Mouse (Mus musculus): ENCODE data around the gene Atp5b. TPM values are rescaled to one million over a fixed set of nuclear protein-coding genes. Genes with fewer than 3 reads are reported as not detected.
"Not testable (repeated sequence)": the region's sequence is repeated elsewhere in the genome, so short reads cannot be mapped to it uniquely, and the experiment has no call there.

The Atp5b gene
- polyA plus RNA-seq, 1 experiment from 2014 or later = 4,523 TPM

GRCm38 (mm10) chr10:128058601-128059151 is 24.4 kb upstream of the Atp5b start, which contains the start of gene Ptges3:
Gene Ptges3, plus strand, starts transcription at chr10:128058954.
- peak; percentile 89 for ATAC-seq (replicated peaks; ENCODE audit: insufficient number of reproducible peaks, low FRiP score, low TSS enrichment)
- Histone ChIP-seq H3K36me3 (ENCODE audit: control insufficient read depth, insufficient read depth, low read length) (no peaks in the 10 kb centered on the region; the same call in 1 of the 2 replicates), H3K27ac (ENCODE audit: low read depth, low read length) (peak within 1 kb of the TSS; percentile 99), H3K27me3 (ENCODE audit: control insufficient read depth, insufficient read depth, low read length) (no peaks in the 10 kb centered on the region), H3K4me2 (peak within 1 kb of the TSS; percentile 86), H3K9ac (ENCODE audit: low read depth, low read length) (peak within 1 kb of the TSS; percentile 98), H3K4me1 (ENCODE audit: control insufficient read depth, insufficient read depth, low read length) (peaks cover 12% of the 10 kb centered on the region; the same call in 1 of the 2 replicates), H3K9me3 (replicated peaks; ENCODE audit: control insufficient read depth, low read length) (no peaks in the 10 kb centered on the region), H3K4me3 (ENCODE audit: low read depth, low read length) (peak within 1 kb of the TSS; percentile 97)
- under 1% methylated on average over 56 of the region's 72 CpGs for WGBS (ENCODE audit: insufficient replicate concordance)

DNA sequence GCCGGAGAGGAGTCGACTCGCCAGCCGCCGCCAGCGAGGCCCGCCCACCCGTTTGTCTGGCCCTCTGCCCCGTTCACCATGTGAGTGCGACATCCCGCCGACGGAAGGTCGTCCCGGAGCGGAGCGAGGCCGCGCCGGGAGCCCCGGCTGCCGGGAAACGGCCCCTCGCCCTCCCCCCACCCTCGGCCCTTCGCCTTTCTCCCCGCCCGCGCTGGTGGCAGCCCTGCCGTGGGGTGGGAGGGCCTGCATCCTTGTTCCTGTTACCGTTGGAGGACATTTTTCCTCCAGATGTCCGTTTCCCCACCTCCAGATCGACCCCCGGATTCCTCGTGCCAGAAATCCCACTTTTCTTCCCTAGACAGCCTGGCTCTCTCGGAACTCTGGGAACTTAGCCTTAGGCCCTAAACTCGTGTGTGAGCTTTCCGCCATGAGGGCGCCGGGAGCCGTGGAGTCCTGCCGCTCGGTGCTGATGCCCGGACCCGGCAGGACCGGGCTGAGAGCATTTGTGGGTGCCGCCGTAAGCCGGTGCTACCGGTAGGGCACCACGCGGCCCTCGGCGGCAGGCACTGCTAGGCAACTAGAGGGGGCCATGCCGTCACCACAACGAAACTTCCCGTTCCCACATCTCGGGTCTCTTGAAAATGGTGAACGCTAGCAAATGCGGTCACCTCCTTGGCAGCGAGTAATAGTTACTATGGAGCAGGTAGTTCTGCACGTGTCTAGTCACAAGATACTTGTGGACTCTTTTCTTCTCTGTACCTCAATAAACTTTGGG is 23.7 kb upstream of the Atp5b start:
- peak overlapping the region; percentile 98 for H3K9ac ChIP-seq (ENCODE audit: low read depth, low read length)
- H3K4me2 ChIP-seq = peak overlapping the region; percentile 86
- H3K4me1 ChIP-seq (ENCODE audit: control insufficient read depth, insufficient read depth, low read length) = peaks cover 12% of the 10 kb centered on the region; the same call in 1 of the 2 replicates
- H3K4me3 ChIP-seq (ENCODE audit: low read depth, low read length) = peak overlapping the region; percentile 97
- H3K27ac ChIP-seq (ENCODE audit: low read depth, low read length) = peak overlapping the region; percentile 99
- H3K9me3 ChIP-seq (replicated peaks; ENCODE audit: control insufficient read depth, low read length) = no peaks in the 10 kb centered on the region
- peak; percentile 60; the same call in 1 of the 2 replicates for ATAC-seq (replicated peaks; ENCODE audit: insufficient number of reproducible peaks, low FRiP score, low TSS enrichment)
- 1% methylated on average over 38 of the region's 62 CpGs for WGBS (ENCODE audit: insufficient replicate concordance)
- H3K27me3 ChIP-seq (ENCODE audit: control insufficient read depth, insufficient read depth, low read length) = no peaks in the 10 kb centered on the region
- H3K36me3 ChIP-seq (ENCODE audit: control insufficient read depth, insufficient read depth, low read length) = no peaks in the 10 kb centered on the region; the same call in 1 of the 2 replicates

DNA sequence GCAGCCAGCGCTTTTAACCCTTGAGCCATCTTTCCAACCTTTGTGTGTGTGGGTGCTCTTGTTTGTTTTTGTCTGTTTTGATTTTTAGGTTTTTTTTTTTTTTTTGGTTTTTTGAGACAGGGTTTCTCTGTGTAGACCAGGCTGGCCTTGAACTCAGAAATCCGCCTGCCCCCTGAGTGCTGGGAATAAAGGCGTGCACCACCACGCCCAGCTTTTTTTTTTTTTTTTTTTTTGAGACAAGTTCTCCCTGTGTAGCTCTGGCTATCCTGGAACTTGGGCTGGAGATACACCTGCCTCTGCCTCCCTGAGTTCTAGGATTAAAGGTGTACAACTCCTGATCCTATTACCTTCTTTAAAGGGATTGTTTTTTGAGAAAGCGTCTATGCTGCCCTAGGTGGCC is 22.0 kb upstream of the Atp5b start:
- Histone ChIP-seq H3K27me3 (ENCODE audit: control insufficient read depth, insufficient read depth, low read length) (no peaks in the 10 kb centered on the region), H3K9ac (ENCODE audit: low read depth, low read length) (peak overlapping the region; percentile 98; the same call in 1 of the 2 replicates), H3K4me3 (ENCODE audit: low read depth, low read length) (peak overlapping the region; percentile 97), H3K9me3 (replicated peaks; ENCODE audit: control insufficient read depth, low read length) (no peaks in the 10 kb centered on the region), H3K27ac (ENCODE audit: low read depth, low read length) (no peak overlapping the region), H3K4me1 (ENCODE audit: control insufficient read depth, insufficient read depth, low read length) (peaks cover 12% of the 10 kb centered on the region; the same call in 1 of the 2 replicates), H3K36me3 (ENCODE audit: control insufficient read depth, insufficient read depth, low read length) (no peaks in the 10 kb centered on the region; the same call in 1 of the 2 replicates), H3K4me2 (peak overlapping the region; percentile 86)
- ATAC-seq (replicated peaks; ENCODE audit: insufficient number of reproducible peaks, low FRiP score, low TSS enrichment) = no peak
- 69% methylated on average over 5 of the region's 5 CpGs for WGBS (ENCODE audit: insufficient replicate concordance)

DNA sequence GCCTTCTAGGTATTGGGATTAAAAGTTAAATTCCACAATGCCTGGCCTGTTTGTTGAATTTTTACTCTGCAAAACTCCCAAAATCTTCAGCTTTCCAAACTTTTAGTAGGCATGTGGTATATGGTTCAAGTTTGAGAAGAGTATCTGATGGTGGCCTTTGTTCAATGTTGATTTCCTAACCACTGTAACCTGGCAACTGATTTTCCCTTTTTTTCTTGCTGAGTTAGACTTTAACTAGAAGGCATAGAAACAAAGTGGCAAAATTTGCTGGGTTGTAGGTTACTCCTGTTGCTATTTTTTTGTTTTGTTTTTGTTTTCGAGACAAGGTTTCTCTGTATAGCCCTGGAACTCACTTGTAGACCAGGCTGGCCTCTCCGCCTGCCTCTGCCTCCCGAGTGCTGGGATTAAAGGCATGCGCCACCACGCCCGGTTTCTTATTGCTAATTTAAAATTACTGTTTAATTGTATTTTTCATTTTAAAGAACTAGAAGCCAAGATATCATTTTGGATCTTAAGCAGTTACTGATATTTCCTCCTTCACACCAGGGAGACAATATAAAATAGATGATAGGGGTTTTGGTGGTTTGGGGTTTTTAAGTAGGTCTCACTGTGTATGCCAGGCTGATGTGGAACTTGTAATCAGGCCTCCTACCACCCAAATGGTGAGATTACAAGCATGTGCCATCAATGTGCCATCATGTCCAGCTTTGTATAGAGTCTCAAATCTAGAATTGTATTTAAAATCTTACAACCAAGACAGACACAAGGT is 20.7 kb upstream of the Atp5b start:
- Histone ChIP-seq H3K9ac (ENCODE audit: low read depth, low read length) (no peak overlapping the region), H3K27ac (ENCODE audit: low read depth, low read length) (no peak overlapping the region), H3K9me3 (replicated peaks; ENCODE audit: control insufficient read depth, low read length) (no peaks in the 10 kb centered on the region), H3K4me3 (ENCODE audit: low read depth, low read length) (no peak overlapping the region), H3K36me3 (ENCODE audit: control insufficient read depth, insufficient read depth, low read length) (no peaks in the 10 kb centered on the region; the same call in 1 of the 2 replicates), H3K4me1 (ENCODE audit: control insufficient read depth, insufficient read depth, low read length) (peaks cover 12% of the 10 kb centered on the region; the same call in 1 of the 2 replicates), H3K4me2 (no peak overlapping the region), H3K27me3 (ENCODE audit: control insufficient read depth, insufficient read depth, low read length) (no peaks in the 10 kb centered on the region)
- no peak for ATAC-seq (replicated peaks; ENCODE audit: insufficient number of reproducible peaks, low FRiP score, low TSS enrichment)
- WGBS (ENCODE audit: insufficient replicate concordance) = 93% methylated on average over 6 of the region's 6 CpGs

DNA sequence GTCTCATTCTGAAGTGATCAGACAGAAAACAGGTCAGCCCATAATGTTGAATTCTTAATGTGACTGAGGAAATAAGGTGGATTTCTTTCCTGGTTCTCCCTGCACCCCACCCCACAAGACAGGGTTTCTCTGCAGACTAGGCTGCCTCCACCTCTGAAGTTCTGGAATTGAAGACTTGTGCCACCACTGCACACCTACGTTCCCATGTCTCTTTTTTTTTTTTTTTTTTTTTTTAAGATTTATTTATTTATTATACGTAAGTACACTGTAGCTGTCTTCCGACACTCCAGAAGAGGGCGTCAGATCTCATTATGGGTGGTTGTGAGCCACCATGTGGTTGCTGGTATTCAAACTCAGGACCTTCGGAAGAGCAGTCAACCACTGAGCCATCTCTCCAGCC is 17.0 kb upstream of the Atp5b start:
- H3K27me3 ChIP-seq (ENCODE audit: control insufficient read depth, insufficient read depth, low read length) = no peaks in the 10 kb centered on the region
- no peak overlapping the region for H3K9ac ChIP-seq (ENCODE audit: low read depth, low read length)
- no peak overlapping the region for H3K4me3 ChIP-seq (ENCODE audit: low read depth, low read length)
- H3K36me3 ChIP-seq (ENCODE audit: control insufficient read depth, insufficient read depth, low read length) = peaks cover 13% of the 10 kb centered on the region
- ATAC-seq (replicated peaks; ENCODE audit: insufficient number of reproducible peaks, low FRiP score, low TSS enrichment) = no peak
- no peak overlapping the region for H3K4me2 ChIP-seq
- H3K4me1 ChIP-seq (ENCODE audit: control insufficient read depth, insufficient read depth, low read length) = peaks cover 2% of the 10 kb centered on the region; the same call in 1 of the 2 replicates
- WGBS (ENCODE audit: insufficient replicate concordance) = 78% methylated on average over 5 of the region's 5 CpGs
- H3K9me3 ChIP-seq (replicated peaks; ENCODE audit: control insufficient read depth, low read length) = no peaks in the 10 kb centered on the region
- no peak overlapping the region for H3K27ac ChIP-seq (ENCODE audit: low read depth, low read length)

- H3K36me3 ChIP-seq (ENCODE audit: control insufficient read depth, insufficient read depth, low read length) = peaks cover 26% of the 10 kb centered on the region
- no peak overlapping the region for H3K9ac ChIP-seq (ENCODE audit: low read depth, low read length)
- H3K4me2 ChIP-seq = no peak overlapping the region
- no peaks in the 10 kb centered on the region for H3K27me3 ChIP-seq (ENCODE audit: control insufficient read depth, insufficient read depth, low read length)
- H3K4me1 ChIP-seq (ENCODE audit: control insufficient read depth, insufficient read depth, low read length) = 0 out of 2 replicates have a peak, but pooled peaks cover 2% of the 10 kb centered on the region
- H3K9me3 ChIP-seq (replicated peaks; ENCODE audit: control insufficient read depth, low read length) = no peaks in the 10 kb centered on the region
- no peak overlapping the region for H3K27ac ChIP-seq (ENCODE audit: low read depth, low read length)
- 76% methylated on average over 4 of the region's 4 CpGs for WGBS (ENCODE audit: insufficient replicate concordance)
- H3K4me3 ChIP-seq (ENCODE audit: low read depth, low read length) = no peak overlapping the region
- no peak for ATAC-seq (replicated peaks; ENCODE audit: insufficient number of reproducible peaks, low FRiP score, low TSS enrichment)
These were observed 13.9 kb upstream of the Atp5b start for GRCm38 (mm10) chr10:128069201-128069600.

DNA sequence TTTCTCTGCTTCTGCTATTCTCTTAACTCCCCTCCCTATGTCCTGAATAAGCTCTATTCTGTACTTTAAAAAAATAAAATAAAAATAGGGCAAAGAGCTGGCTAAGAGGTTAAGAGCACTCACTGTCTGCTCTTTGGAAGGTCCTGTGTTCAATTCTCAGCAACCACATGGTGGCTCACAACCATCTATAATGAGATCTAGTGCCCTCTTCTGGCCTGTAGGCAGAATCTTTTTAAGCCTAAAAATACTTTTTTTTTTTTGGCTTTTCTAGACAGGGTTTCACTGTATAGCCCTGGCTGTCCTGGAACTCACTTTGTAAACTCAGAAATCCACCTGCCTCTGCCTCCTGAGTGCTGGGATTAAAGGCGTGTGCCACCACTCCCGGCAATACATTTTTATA is 12.6 kb upstream of the Atp5b start:
- H3K9ac ChIP-seq (ENCODE audit: low read depth, low read length) = not testable (repeated sequence)

GRCm38 (mm10) chr10:128078269-128078668 is 4.8 kb upstream of the Atp5b start:
- ATAC-seq (replicated peaks; ENCODE audit: insufficient number of reproducible peaks, low FRiP score, low TSS enrichment); H3K27ac ChIP-seq (ENCODE audit: low read depth, low read length); H3K9me3 ChIP-seq (replicated peaks; ENCODE audit: control insufficient read depth, low read length); H3K27me3 ChIP-seq (ENCODE audit: control insufficient read depth, insufficient read depth, low read length); H3K4me1 ChIP-seq (ENCODE audit: control insufficient read depth, insufficient read depth, low read length); H3K4me2 ChIP-seq; H3K4me3 ChIP-seq (ENCODE audit: low read depth, low read length); H3K9ac ChIP-seq (ENCODE audit: low read depth, low read length): not testable (repeated sequence)
- H3K36me3 ChIP-seq (ENCODE audit: control insufficient read depth, insufficient read depth, low read length) = peaks cover 11% of the 10 kb centered on the region; the same call in 1 of the 2 replicates
- 70% methylated on average over 5 of the region's 5 CpGs for WGBS (ENCODE audit: insufficient replicate concordance)

More for the DNA sequence above, 12.6 kb upstream of the Atp5b start:
- H3K4me1 ChIP-seq (ENCODE audit: control insufficient read depth, insufficient read depth, low read length); ATAC-seq (replicated peaks; ENCODE audit: insufficient number of reproducible peaks, low FRiP score, low TSS enrichment); H3K4me2 ChIP-seq; H3K4me3 ChIP-seq (ENCODE audit: low read depth, low read length); H3K27ac ChIP-seq (ENCODE audit: low read depth, low read length); H3K9me3 ChIP-seq (replicated peaks; ENCODE audit: control insufficient read depth, low read length); H3K27me3 ChIP-seq (ENCODE audit: control insufficient read depth, insufficient read depth, low read length): not testable (repeated sequence)
- peaks cover 26% of the 10 kb centered on the region for H3K36me3 ChIP-seq (ENCODE audit: control insufficient read depth, insufficient read depth, low read length)
- 95% methylated on average over 2 of the region's 2 CpGs for WGBS (ENCODE audit: insufficient replicate concordance)
